Comparison of ENCODE assay signal across 13 mouse cellular contexts in the genomic region with DNA sequence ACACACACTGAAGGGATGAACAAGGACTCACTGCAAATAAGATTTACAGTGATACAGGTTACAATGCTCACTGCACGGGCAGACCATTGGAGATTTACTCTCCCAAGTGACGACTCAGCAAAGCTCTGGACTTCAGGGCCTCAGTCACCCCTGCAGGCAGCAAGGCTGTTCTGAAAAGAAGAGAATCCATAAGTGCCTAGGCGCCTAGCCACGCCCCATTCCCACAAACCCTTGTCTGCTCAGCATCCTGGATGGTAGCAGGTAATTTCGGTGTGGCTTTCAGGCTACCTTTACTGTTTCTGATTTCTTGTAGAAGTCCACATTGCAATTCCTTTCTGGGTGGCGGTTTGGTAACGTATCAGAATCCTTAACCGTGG. TPM values are rescaled to one million over a fixed set of nuclear protein-coding genes. Genes with fewer than 3 reads are reported as not detected.
DNase-seq lines count a peak whose midpoint lies in the region; ATAC-seq and TF ChIP-seq lines count a peak whose summit lies in the region.
"Had no signal": no experiment of that assay in that cellular context is flagged by ENCODE, and none has a peak within 500 bp of the region (broad histone marks: within the 10 kb centered on the region; RNA-seq: fewer than 3 reads in every experiment).

No protein-coding gene starts in this region.

- no peaks in the 10 kb centered on the region for H3K36me3 ChIP-seq in kidney, adult 2 months (ENCODE audit: control insufficient read depth, insufficient read depth, low read length)
- H3K36me3 ChIP-seq in ES-Bruce4 (ENCODE audit: control insufficient read depth, insufficient read depth, low read length, poor library complexity, severe bottlenecking), result 0 out of 2 replicates have a peak, but pooled peaks cover under 1% of the 10 kb centered on the region
- H3K36me3 ChIP-seq in liver, embryonic 16.5 days (ENCODE audit: control insufficient read depth, insufficient read depth), result no peaks in the 10 kb centered on the region
- H3K36me3 ChIP-seq: forebrain, embryonic 15.5 days had no signal

- WGBS in kidney, adult 2 months, result 49% methylated on average over 8 of the region's 8 CpGs
- WGBS in liver, embryonic 16.5 days (ENCODE audit: insufficient replicate concordance), result 52% methylated on average over 8 of the region's 8 CpGs

- peaks cover 17% of the 10 kb centered on the region; the same call in 1 of the 2 replicates for H3K4me1 ChIP-seq in kidney, adult 2 months (ENCODE audit: control insufficient read depth, insufficient read depth, low read length)
- no peaks in the 10 kb centered on the region for H3K4me1 ChIP-seq in ES-Bruce4 (ENCODE audit: control insufficient read depth, insufficient read depth, low read length)
- H3K4me1 ChIP-seq in liver, embryonic 16.5 days (ENCODE audit: control insufficient read depth, low read depth, low read length), result peaks cover 6% of the 10 kb centered on the region
- H3K4me1 ChIP-seq: limb, embryonic 12.5 days had no signal

- no peaks in the 10 kb centered on the region for H3K9me3 ChIP-seq in ES-Bruce4 (replicated peaks; ENCODE audit: control insufficient read depth, insufficient read depth, low read length, poor library complexity, severe bottlenecking)
- H3K9me3 ChIP-seq in liver, embryonic 16.5 days (replicated peaks; ENCODE audit: control insufficient read depth, low read length), result no peaks in the 10 kb centered on the region
- H3K9me3 ChIP-seq: forebrain, embryonic 15.5 days; midbrain, embryonic 12.5 days had no signal

- H3K4me3 ChIP-seq in kidney, adult 2 months (ENCODE audit: insufficient read depth, low read depth, low read length), result peak overlapping the region; percentile 37
- 0 out of 2 replicates have a peak overlapping the region, but pooled peaks have one; percentile 2 for H3K4me3 ChIP-seq in ES-Bruce4 (ENCODE audit: low read depth, low read length)
- H3K4me3 ChIP-seq in liver, embryonic 16.5 days (ENCODE audit: low read depth, low read length), result peak overlapping the region; percentile 43
- H3K4me3 ChIP-seq: forebrain, embryonic 15.5 days; limb, embryonic 12.5 days; midbrain, embryonic 12.5 days had no signal

- 0 out of 2 replicates have a peak overlapping the region, but pooled peaks have one; percentile 12 for H3K4me2 ChIP-seq in liver, embryonic 16.5 days (ENCODE audit: low read depth, low read length)
- H3K4me2 ChIP-seq: forebrain, embryonic 15.5 days; limb, embryonic 12.5 days; midbrain, embryonic 12.5 days had no signal

- no peak overlapping the region for H3K9ac ChIP-seq in ES-Bruce4 (ENCODE audit: low read depth, poor library complexity, severe bottlenecking)
- H3K9ac ChIP-seq in liver, embryonic 16.5 days (ENCODE audit: low read depth, low read length), result peak overlapping the region; percentile 6; the same call in 1 of the 2 replicates
- H3K9ac ChIP-seq: forebrain, embryonic 15.5 days; limb, embryonic 12.5 days; midbrain, embryonic 12.5 days had no signal

- TF ChIP-seq POLR2A in kidney, adult 2 months (IDR thresholded peaks at IDR 0.05; ENCODE audit: low read depth, low read length), result no peak
- no peak for TF ChIP-seq POLR2A in ES-Bruce4 (IDR thresholded peaks at IDR 0.05; ENCODE audit: insufficient read depth, low read length)

- no peaks in the 10 kb centered on the region for H3K27me3 ChIP-seq in kidney, adult 2 months (replicated peaks; ENCODE audit: control insufficient read depth, insufficient read depth, low read length)
- no peaks in the 10 kb centered on the region for H3K27me3 ChIP-seq in ES-Bruce4 (ENCODE audit: control insufficient read depth, insufficient read depth, low read length, poor library complexity, severe bottlenecking)
- no peaks in the 10 kb centered on the region for H3K27me3 ChIP-seq in liver, embryonic 16.5 days (ENCODE audit: control insufficient read depth, insufficient read depth, low read depth, low read length)
- H3K27me3 ChIP-seq: forebrain, embryonic 15.5 days; limb, embryonic 12.5 days; midbrain, embryonic 12.5 days had no signal

- no peak for ATAC-seq in liver, embryonic 16.5 days (ENCODE audit: low read depth)
- ATAC-seq: forebrain, embryonic 15.5 days had no signal

- no peak for TF ChIP-seq EP300 in ES-Bruce4 (IDR thresholded peaks at IDR 0.05; ENCODE audit: insufficient read depth, low read depth, low read length)

- no peak for TF ChIP-seq CTCF in kidney, adult 2 months (conservative IDR thresholded peaks at IDR 0.05; ENCODE audit: insufficient read depth, insufficient read length, low read depth, low read length)
- no peak for TF ChIP-seq CTCF in ES-Bruce4 (IDR thresholded peaks at IDR 0.05; ENCODE audit: low read depth, low read length)

- peak; percentile 12 to 37 for DNase-seq in adrenal gland, postnatal 36 days
- DNase-seq in adrenal gland, postnatal 10 days, result no peak
- no peak for DNase-seq in kidney, adult 2 months
- DNase-seq in kidney, postnatal 14 days, result no peak
- DNase-seq in layer of hippocampus, postnatal 25 days (ENCODE audit: extremely low spot score in 1 of 2, low spot score in 1 of 2), result no peak
- DNase-seq in frontal cortex, postnatal 10 days (ENCODE audit: low spot score in 2 of 2), result no peak
- DNase-seq: spleen, adult 18-20 months; thymus, adult 2 months had no signal

- peak overlapping the region; percentile 92 for H3K27ac ChIP-seq in kidney, adult 2 months (ENCODE audit: insufficient read depth, low read depth, low read length)
- no peak overlapping the region for H3K27ac ChIP-seq in ES-Bruce4 (ENCODE audit: insufficient read depth, low read length)
- peak overlapping the region; percentile 71 for H3K27ac ChIP-seq in liver, embryonic 16.5 days (ENCODE audit: low read length)
- H3K27ac ChIP-seq: forebrain, embryonic 15.5 days; limb, embryonic 12.5 days; midbrain, embryonic 12.5 days had no signal

RNA-seq across cellular contexts. Expression of gene Cpeb3, which starts 55.2 kb away (rescaled TPM):
- 10 to 100 TPM; 12.3 to 24.1 TPM for total RNA-seq in adrenal gland, postnatal 36 days (2021)
- 10 to 100 TPM; 14.2 to 26.8 TPM for total RNA-seq in adrenal gland, postnatal 10 days (2021)
- 14.2 and 16.4 TPM in 2 replicates for polyA plus RNA-seq in kidney, adult 2 months (2012; rRNA removed)
- polyA plus RNA-seq in ES-Bruce4 (2011; ENCODE audit: insufficient read depth, insufficient read length, low read depth, missing spikeins), result 3.7 and 4.3 TPM in 2 replicates
- polyA plus RNA-seq in liver, embryonic 16.5 days (2015; fragmentation: Nextera tagmentation; extraction: Ambion mirVana), result 3.7 and 3.8 TPM in 2 replicates
- 10 to 100 TPM; 62.1 to 74.6 TPM for total RNA-seq in layer of hippocampus, postnatal 25 days (2021)

RNA-seq across cellular contexts. Expression of gene March5, which starts 56.2 kb away (rescaled TPM):
- 100 to 1,000 TPM; 102 to 116 TPM for total RNA-seq in adrenal gland, postnatal 36 days (2021)
- 100 to 1,000 TPM; 145 to 152 TPM for total RNA-seq in adrenal gland, postnatal 10 days (2021)
- 32.0 and 43.0 TPM in 2 replicates for polyA plus RNA-seq in kidney, adult 2 months (2012; rRNA removed)
- 174 and 194 TPM in 2 replicates for polyA plus RNA-seq in ES-Bruce4 (2011; ENCODE audit: insufficient read depth, insufficient read length, low read depth, missing spikeins)
- 143 and 145 TPM in 2 replicates for polyA plus RNA-seq in liver, embryonic 16.5 days (2015; fragmentation: Nextera tagmentation; extraction: Ambion mirVana)
- 10 to 100 TPM; 84.7 to 88.2 TPM for total RNA-seq in layer of hippocampus, postnatal 25 days (2021)

Comparison
In these comparisons a context has a peak if more than half of its experiments do, and no peak if none do; other contexts are left out.
1. DNase-seq: peak in adrenal gland, postnatal 36 days (2 of 2); none in adrenal gland, postnatal 10 days (single experiment), kidney, adult 2 months (single experiment), kidney, postnatal 14 days (single experiment), layer of hippocampus, postnatal 25 days (0 of 2) and frontal cortex, postnatal 10 days (0 of 2).
2. Peak in every context shown above with its lines, with median percentiles within 50 percentile points of each other: H3K4me3 ChIP-seq.